Mouse (Mus musculus): ENCODE measurements around the gene Chd1.

DNA sequence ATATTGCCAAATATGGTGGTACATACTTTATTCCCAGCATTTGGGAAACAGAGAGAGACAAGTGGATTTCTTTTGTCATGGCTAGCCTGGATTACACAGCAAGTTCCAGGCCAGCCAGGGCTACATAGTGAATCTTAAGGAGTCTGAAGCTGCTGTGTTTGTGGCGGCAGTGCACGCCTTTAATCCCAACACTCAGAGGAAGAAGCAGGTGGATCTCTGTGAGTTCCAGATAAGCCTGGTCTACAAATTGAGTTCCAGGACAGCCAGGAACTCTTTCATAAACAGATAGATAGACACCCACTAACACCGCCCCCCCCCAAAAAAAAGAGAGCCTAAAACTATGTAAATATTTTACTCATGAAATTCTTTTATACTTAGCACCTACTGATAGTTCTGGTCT is 16.1 kb downstream of the Chd1 start:
- TF ChIP-seq CTCF (IDR thresholded peaks at IDR 0.05; ENCODE audit: low read depth, low read length) (no peak), POLR2A (IDR thresholded peaks at IDR 0.05; ENCODE audit: extremely low read depth, insufficient read depth, low read length) (no peak)

Data from liver, adult 2 months (tissue).